Mouse (Mus musculus) urinary bladder, postnatal 0 days (tissue): ENCODE results near the gene Ybx3. TPM values are rescaled to one million over a fixed set of nuclear protein-coding genes. Genes with fewer than 3 reads are reported as not detected.

Experiments
- polyA plus RNA-seq: library from polyadenylated mRNA; unstranded; fragments of >200 nt; fragmentation: Nextera tagmentation; extraction: Ambion mirVana; gene quantifications from 2 replicates; pipeline ENCODE4 v1.2.1, GENCODE M21; 2015

The Ybx3 gene
- polyA plus RNA-seq = 57.9 and 60.7 TPM in 2 replicates

GRCm38 (mm10) chr6:131388040-131389021 lies at the start of gene Ybx3:
TSS of gene Ybx3 (minus strand) at chr6:131388476.

GRCm38 (mm10) chr6:131353352-131353919 lies 34.8 kb downstream of the Ybx3 start, which contains the start of gene Styk1:
TSS of gene Styk1 (minus strand) at chr6:131353597.

Other genes starting within 250 kb of the Ybx3 start
- 0.14 and 2.1 TPM in 2 replicates for gene Klra2, start 141.1 kb downstream of the Ybx3 start, polyA plus RNA-seq
- gene Magohb, start 95.2 kb downstream of the Ybx3 start, polyA plus RNA-seq = 49.4 and 64.0 TPM in 2 replicates
- gene Styk1, start 34.9 kb downstream of the Ybx3 start, polyA plus RNA-seq = 10.6 and 10.8 TPM in 2 replicates
- gene 5430401F13Rik, start 97.9 kb upstream of the Ybx3 start, polyA plus RNA-seq = not detected in 2 replicates
- not detected in 2 replicates for gene Gm6619, start 97.9 kb upstream of the Ybx3 start, polyA plus RNA-seq
- not detected in 2 replicates for gene Tas2r130, start 242.4 kb upstream of the Ybx3 start, polyA plus RNA-seq